Mouse (Mus musculus): ENCODE measurements at regions not wholly inside any gene's neighbourhood (a gene's known extent, or its start where the extent isn't known, plus 50 kb on each side); places are given as distances from the start of the nearest gene placed in this dataset.

- peak; percentile 92 for ATAC-seq (ENCODE audit: low TSS enrichment)
These were observed 319.2 kb downstream of the Lmx1a start for GRCm38 (mm10) chr1:168008216-168008615.

- ATAC-seq (ENCODE audit: low TSS enrichment) = no peak
These were observed 321.4 kb downstream of the Lmx1a start for GRCm38 (mm10) chr1:168010416-168010815.

GRCm38 (mm10) chr1:168012069-168012468 lies 323.0 kb downstream of the Lmx1a start:
- ATAC-seq (ENCODE audit: low TSS enrichment) = no peak

- no peak for ATAC-seq (ENCODE audit: low TSS enrichment)
These were observed 323.6 kb downstream of the Lmx1a start for GRCm38 (mm10) chr1:168012611-168013010.

- no peak for ATAC-seq (ENCODE audit: low TSS enrichment)
These were observed 327.4 kb downstream of the Lmx1a start for GRCm38 (mm10) chr1:168016375-168016890.

DNA sequence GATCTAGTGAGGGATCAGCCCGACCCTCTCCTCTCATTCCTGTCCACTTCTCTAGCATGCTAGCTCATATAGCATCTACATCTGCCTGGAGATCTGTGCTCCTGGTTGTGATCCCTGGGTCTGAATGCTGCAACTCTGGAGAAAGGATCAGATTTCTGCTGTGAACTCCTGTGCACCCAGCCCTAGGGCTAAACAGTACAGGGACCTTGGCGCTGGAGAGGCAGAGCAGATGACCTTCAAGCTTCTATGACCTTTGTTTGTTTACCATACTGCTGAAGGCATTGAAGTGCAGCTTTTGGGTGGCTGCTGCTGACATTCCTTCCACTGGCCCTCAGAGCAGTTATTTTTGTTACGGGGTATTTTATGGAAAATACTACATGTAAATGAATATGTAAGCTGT lies 337.4 kb downstream of the Lmx1a start:
- no peak for ATAC-seq (ENCODE audit: low TSS enrichment)

DNA sequence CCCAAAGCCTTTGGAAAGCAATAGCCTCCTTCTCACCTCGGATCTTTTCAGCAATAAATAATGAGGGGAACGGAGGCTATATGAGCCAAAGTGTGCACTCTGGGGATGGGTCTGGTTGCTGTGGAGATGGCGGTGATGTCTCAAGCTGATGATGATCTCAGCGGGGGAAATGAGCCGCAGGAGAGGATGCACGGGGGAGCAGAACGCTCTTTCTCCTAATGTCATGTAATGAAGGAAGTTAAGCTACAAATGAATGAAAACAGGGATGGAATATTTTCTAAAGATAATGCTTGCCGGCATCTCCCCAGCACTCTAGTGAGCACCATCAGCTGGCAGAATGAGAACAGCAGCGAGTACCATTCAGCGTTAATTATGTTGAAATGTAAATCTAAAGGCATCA lies 355.7 kb downstream of the Lmx1a start:
- ATAC-seq (ENCODE audit: low TSS enrichment) = peak; percentile 50; the same call in 1 of the 2 replicates

- ATAC-seq (ENCODE audit: low TSS enrichment) = no peak
These were observed 357.3 kb downstream of the Lmx1a start for GRCm38 (mm10) chr1:168046347-168046746.

DNA sequence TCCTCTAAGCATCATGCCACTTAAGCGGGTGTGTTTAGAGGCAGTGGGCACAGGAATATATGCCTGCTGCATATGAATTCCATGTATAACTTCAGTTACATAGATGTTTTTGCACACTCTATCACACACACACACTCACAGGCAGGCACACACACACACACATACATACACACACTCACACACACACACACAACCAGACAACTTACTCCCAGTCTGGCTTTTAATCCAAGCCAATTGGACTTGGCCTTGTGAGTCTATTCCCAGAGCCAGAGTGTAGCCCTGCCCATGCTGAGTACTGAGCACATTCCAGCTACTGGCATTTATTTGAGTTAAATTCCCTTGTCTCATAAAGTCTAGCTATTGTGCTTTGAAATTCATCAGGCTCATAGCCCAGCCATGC lies 357.7 kb downstream of the Lmx1a start:
- no peak for ATAC-seq (ENCODE audit: low TSS enrichment)

- ATAC-seq (ENCODE audit: low TSS enrichment) = no peak
These were observed 360.9 kb downstream of the Lmx1a start for GRCm38 (mm10) chr1:168049965-168050364.

DNA sequence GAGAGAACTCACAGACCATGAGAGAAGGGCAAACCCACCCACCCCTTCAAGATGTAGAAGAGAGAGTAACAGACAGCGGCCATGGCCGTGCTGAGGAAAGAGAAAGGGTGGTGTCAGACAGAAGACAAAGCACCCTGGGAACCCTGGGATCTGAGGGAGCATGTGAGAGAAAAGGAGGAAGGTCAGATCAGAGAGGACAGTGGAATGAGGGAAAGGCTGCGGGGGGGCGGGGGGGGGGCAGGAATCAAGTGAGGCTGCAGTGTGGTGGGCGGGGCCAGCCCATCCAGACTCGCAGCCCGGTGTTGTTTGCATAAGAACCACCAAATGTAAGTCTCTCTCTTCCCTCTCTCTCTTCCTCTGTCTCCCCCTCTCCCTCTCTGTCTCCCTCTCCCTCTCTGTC lies 367.4 kb downstream of the Lmx1a start:
- ATAC-seq (ENCODE audit: low TSS enrichment) = no peak

GRCm38 (mm10) chr1:168057479-168057878 lies 368.4 kb downstream of the Lmx1a start:
- no peak for ATAC-seq (ENCODE audit: low TSS enrichment)

- no peak for ATAC-seq (ENCODE audit: low TSS enrichment)
These were observed 369.7 kb downstream of the Lmx1a start for GRCm38 (mm10) chr1:168058769-168059168.

DNA sequence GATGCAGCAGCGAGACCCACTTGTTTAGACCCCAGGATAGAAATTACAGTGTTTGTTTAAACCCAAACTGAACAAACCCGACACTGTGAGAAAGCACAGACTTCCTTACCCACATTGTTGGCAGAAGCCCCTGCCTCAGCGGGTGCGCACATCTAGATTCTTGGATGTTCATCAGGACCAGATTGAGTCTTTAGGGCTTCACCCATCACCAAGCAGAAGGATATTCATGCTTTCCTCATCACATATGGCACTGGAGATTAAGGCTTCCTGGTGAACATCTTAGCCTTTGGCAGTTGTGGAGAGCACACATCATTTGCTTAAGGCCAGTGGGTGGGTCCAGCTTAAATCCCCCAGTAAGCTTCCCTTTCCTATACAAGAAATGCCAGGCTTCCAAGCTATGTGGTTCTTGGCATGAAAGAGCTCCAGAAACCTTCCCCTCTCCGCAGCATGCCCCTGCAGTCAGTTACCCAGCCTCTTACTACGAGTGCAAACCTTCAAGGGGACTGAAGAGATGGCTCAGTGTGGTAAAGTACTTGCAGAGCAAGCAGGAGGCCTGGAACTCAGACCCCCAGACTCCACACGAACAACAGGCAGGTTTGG lies 367.9 kb downstream of the Pbx1 start:
- no peak for ATAC-seq (ENCODE audit: low TSS enrichment)

- ATAC-seq (ENCODE audit: low TSS enrichment) = no peak
These were observed 366.4 kb downstream of the Pbx1 start for GRCm38 (mm10) chr1:168065598-168066041.

DNA sequence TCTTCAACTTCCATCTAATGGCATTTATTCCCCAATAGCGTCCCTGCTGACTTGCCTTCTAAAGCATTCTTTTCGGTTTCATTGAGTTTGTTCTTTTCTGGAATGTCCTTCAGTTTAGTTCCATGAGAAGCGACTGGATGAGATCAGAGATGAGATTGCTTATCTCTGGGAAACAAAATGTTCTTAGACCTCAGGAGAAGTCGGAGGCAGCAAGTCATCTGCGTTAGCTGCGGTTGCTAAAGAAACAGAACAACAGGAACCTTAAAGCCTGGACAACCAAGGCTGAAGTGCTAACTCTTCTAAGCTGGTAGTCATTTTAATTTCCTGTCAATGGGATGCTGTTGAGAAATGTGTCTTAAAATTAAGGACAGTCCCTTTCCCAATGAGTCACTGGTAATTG lies 365.3 kb downstream of the Pbx1 start:
- no peak for ATAC-seq (ENCODE audit: low TSS enrichment)

- ATAC-seq (ENCODE audit: low TSS enrichment) = no peak
These were observed 363.8 kb downstream of the Pbx1 start for GRCm38 (mm10) chr1:168068003-168068919.

DNA sequence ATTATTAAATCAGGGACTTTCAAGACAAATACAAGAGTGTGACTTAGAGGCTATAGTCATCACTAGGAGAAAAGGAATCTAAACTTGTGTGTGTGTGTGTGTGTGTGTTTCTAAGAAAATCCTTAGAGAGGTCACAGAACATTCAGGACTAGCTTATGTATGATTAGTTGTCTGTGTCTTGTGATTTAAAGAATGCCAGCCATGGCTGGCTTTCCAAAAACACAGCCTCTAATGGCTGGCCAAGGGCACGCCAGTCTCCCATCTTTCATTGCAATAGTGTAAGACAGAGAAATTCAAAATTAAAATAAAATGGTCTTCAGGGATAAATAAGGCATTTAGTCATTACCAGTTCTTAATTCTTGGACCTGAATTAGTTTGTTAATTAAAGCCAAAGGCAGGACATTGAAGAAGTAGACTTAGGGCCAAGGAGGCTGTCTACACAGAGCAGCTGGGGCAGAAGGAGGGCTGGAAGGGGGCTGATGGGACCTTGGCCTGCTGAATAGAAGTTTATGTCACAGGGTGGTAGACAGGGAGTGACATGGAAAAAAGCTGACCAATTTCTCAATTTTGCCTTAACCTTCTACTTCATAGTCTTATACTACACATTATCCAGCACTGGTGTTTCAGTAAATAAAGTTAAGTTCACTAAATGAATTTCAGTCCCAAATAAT lies 363.0 kb downstream of the Pbx1 start:
- ATAC-seq (ENCODE audit: low TSS enrichment) = no peak
